Mouse (Mus musculus) Muller cell, postnatal 12 days (primary cell): ENCODE data around the gene Plekha1.

Experiments
- DNase-seq: peaks from one replicate; pipeline ENCODE4 v3.0.0-alpha.2; 2015; ENCODE audit errors: inconsistent ontology term

Gene Plekha1

GRCm38 (mm10) chr7:130954177-130954601 is 88.6 kb downstream of the Plekha1 start:
- no peak for DNase-seq

- no peak for DNase-seq
Observed at GRCm38 (mm10) chr7:130958551-130958950, 93.0 kb downstream of the Plekha1 start.

- peak; percentile 75 for DNase-seq
Observed at GRCm38 (mm10) chr7:130959868-130960267, 94.3 kb downstream of the Plekha1 start.

- DNase-seq: peak; percentile 28
Observed at GRCm38 (mm10) chr7:130961429-130961828, 95.9 kb downstream of the Plekha1 start.
